Mouse (Mus musculus): Measurements from ENCODE around the gene Galk1. TPM values are rescaled to one million over a fixed set of nuclear protein-coding genes. Genes with fewer than 3 reads are reported as not detected.

Galk1 gene
- polyA plus RNA-seq, 1 experiment: 83.2 TPM

GRCm38 (mm10) chr11:116030898-116031845, 18.7 kb upstream of the Galk1 start:
- 23% methylated on average over 14 of the region's 14 CpGs for WGBS
- no peak for DNase-seq
- Histone ChIP-seq H3K27ac (ENCODE audit: insufficient read depth, low read depth, low read length) (peak overlapping the region; percentile 98), H3K4me3 (ENCODE audit: insufficient read depth, low read depth, low read length) (peak overlapping the region; percentile 65), H3K4me1 (ENCODE audit: control insufficient read depth, insufficient read depth, low read length) (peaks cover 8% of the 10 kb centered on the region; the same call in 1 of the 2 replicates), H3K27me3 (replicated peaks; ENCODE audit: control insufficient read depth, insufficient read depth, low read length) (no peaks in the 10 kb centered on the region), H3K36me3 (ENCODE audit: control insufficient read depth, insufficient read depth, low read length) (no peaks in the 10 kb centered on the region)
- TF ChIP-seq CTCF (conservative IDR thresholded peaks at IDR 0.05; ENCODE audit: insufficient read depth, insufficient read length, low read depth, low read length) (no peak), POLR2A (IDR thresholded peaks at IDR 0.05; ENCODE audit: low read depth, low read length) (no peak)

- TF ChIP-seq CTCF (conservative IDR thresholded peaks at IDR 0.05; ENCODE audit: insufficient read depth, insufficient read length, low read depth, low read length) (no peak), POLR2A (IDR thresholded peaks at IDR 0.05; ENCODE audit: low read depth, low read length) (peak; percentile 80)
These were observed 17.8 kb upstream of the Galk1 start, which contains the start of gene Unk for GRCm38 (mm10) chr11:116030088-116030897. Gene Unk (plus strand): TSS chr11:116030322.

DNA sequence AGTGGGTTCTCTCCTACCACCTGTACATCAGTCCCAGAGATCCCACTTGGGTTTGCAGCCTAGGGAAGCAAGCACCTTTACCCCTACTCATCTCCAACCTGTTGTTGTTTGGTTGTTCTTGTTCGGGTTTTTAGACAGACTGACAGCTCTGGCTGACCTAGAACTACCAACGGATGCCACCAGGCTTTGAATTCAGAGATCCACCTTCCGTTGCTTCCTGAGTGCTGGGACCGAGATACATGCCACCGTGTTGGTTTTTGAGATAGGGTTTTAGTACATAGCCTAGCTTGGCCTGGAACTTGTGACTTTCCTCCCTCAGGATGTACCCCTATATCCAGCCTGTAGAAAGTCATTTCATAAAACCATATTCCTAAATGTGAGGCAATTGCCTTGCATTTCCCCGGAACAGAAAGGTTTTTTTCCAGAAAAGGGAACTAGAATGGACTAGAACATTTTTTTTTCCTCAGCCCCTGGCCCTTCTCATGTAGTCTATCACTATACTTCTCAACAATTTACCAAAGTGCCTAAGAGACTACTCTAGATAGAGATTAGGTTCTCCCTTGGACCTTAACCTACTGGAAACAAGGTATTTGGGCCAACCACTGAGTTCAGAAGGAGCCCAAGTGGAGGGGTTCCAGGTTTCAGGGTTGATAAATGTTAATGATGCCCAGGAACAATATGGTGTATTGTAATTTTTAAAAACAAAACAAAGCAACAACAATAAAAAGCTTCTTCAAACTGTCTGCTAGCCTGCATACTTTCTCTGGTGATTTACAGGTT, 16.8 kb upstream of the Galk1 start:
- TF ChIP-seq CTCF (conservative IDR thresholded peaks at IDR 0.05; ENCODE audit: insufficient read depth, insufficient read length, low read depth, low read length): no peak
- Histone ChIP-seq H3K4me3 (ENCODE audit: insufficient read depth, low read depth, low read length) (peak overlapping the region; percentile 60), H3K27me3 (replicated peaks; ENCODE audit: control insufficient read depth, insufficient read depth, low read length) (no peaks in the 10 kb centered on the region), H3K4me1 (ENCODE audit: control insufficient read depth, insufficient read depth, low read length) (peaks cover 8% of the 10 kb centered on the region; the same call in 1 of the 2 replicates), H3K36me3 (ENCODE audit: control insufficient read depth, insufficient read depth, low read length) (no peaks in the 10 kb centered on the region), H3K27ac (ENCODE audit: insufficient read depth, low read depth, low read length) (peak overlapping the region; percentile 87)
- no peak for DNase-seq
- 85% methylated on average over 6 of the region's 6 CpGs for WGBS

More at GRCm38 (mm10) chr11:116030088-116030897, 17.8 kb upstream of the Galk1 start, which contains the start of gene Unk:
- under 1% methylated on average over 66 of the region's 67 CpGs for WGBS
- DNase-seq: peak; percentile 99
- Histone ChIP-seq H3K27me3 (replicated peaks; ENCODE audit: control insufficient read depth, insufficient read depth, low read length) (no peaks in the 10 kb centered on the region), H3K4me3 (ENCODE audit: insufficient read depth, low read depth, low read length) (peak within 1 kb of the TSS; percentile 65), H3K36me3 (ENCODE audit: control insufficient read depth, insufficient read depth, low read length) (no peaks in the 10 kb centered on the region), H3K4me1 (ENCODE audit: control insufficient read depth, insufficient read depth, low read length) (peaks cover 8% of the 10 kb centered on the region; the same call in 1 of the 2 replicates), H3K27ac (ENCODE audit: insufficient read depth, low read depth, low read length) (peak within 1 kb of the TSS; percentile 98)

- no peak for DNase-seq
- Histone ChIP-seq H3K4me1 (ENCODE audit: control insufficient read depth, insufficient read depth, low read length) (peaks cover 8% of the 10 kb centered on the region; the same call in 1 of the 2 replicates), H3K27me3 (replicated peaks; ENCODE audit: control insufficient read depth, insufficient read depth, low read length) (no peaks in the 10 kb centered on the region), H3K4me3 (ENCODE audit: insufficient read depth, low read depth, low read length) (no peak overlapping the region), H3K36me3 (ENCODE audit: control insufficient read depth, insufficient read depth, low read length) (peaks cover 2% of the 10 kb centered on the region; the same call in 1 of the 2 replicates), H3K27ac (ENCODE audit: insufficient read depth, low read depth, low read length) (no peak overlapping the region)
- TF ChIP-seq CTCF (conservative IDR thresholded peaks at IDR 0.05; ENCODE audit: insufficient read depth, insufficient read length, low read depth, low read length) (no peak), POLR2A (IDR thresholded peaks at IDR 0.05; ENCODE audit: low read depth, low read length) (no peak)
- WGBS: 75% methylated on average over 9 of the region's 9 CpGs
These were observed 15.8 kb upstream of the Galk1 start for GRCm38 (mm10) chr11:116028177-116028865.

DNA sequence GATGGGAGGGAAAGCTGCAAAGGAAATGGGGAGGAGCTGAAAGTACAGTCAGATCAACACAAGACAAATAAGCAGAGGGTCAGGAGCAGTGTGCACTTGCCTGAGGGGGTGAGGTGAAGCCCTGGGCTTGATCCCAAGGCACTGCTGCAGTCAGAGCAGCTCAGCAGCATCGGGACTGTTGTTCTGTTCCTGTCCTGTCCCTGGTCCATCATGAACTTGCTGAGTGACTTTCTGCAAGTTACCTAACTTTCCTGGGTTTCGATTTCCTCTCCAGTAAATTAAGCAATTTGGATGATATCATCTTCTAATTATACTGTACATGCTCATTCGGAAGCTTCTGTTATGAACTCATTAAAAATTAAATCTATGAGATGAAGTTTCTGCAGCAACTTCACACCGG, 15.2 kb upstream of the Galk1 start, which contains the start of gene H3f3b:
Gene H3f3b (minus strand): TSS at position 207 of the 400 bp plus-strand sequence.
- no peaks in the 10 kb centered on the region for H3K27me3 ChIP-seq (replicated peaks; ENCODE audit: control insufficient read depth, insufficient read depth, low read length)
- H3K4me1 ChIP-seq (ENCODE audit: control insufficient read depth, insufficient read depth, low read length): peaks cover 8% of the 10 kb centered on the region; the same call in 1 of the 2 replicates
- TF ChIP-seq CTCF (conservative IDR thresholded peaks at IDR 0.05; ENCODE audit: insufficient read depth, insufficient read length, low read depth, low read length): no peak
- TF ChIP-seq POLR2A (IDR thresholded peaks at IDR 0.05; ENCODE audit: low read depth, low read length): no peak
- peaks cover 3% of the 10 kb centered on the region; the same call in 1 of the 2 replicates for H3K36me3 ChIP-seq (ENCODE audit: control insufficient read depth, insufficient read depth, low read length)
- whole genome bisulfite sequencing: 63% methylated on average over 4 of the region's 4 CpGs
- H3K4me3 ChIP-seq (ENCODE audit: insufficient read depth, low read depth, low read length): no peak within 1 kb of the TSS; the same call in 1 of the 2 replicates
- H3K27ac ChIP-seq (ENCODE audit: insufficient read depth, low read depth, low read length): peak within 1 kb of the TSS; percentile 60
- peak; percentile 30 for DNase-seq

All from kidney, adult 2 months (tissue).